Mouse (Mus musculus) MEL (cell line): ENCODE results near the gene Lefty1. TPM values are rescaled to one million over a fixed set of nuclear protein-coding genes. Genes with fewer than 3 reads are reported as not detected.
"Not testable (repeated sequence)": the region's sequence is repeated elsewhere in the genome, so short reads cannot be mapped to it uniquely, and the experiment has no call there.

Source experiments
- DNase-seq: peaks from one replicate; pipeline ENCODE4 v3.0.0; 2011; ENCODE audit warnings: low read depth, low spot score
- H3K27ac ChIP-seq: 2 replicates; pipeline ENCODE4 v1.5.1; 2012; ENCODE audit warnings: low read depth, mild to moderate bottlenecking, control low read depth, low read length, moderate library complexity; ENCODE audit not compliant: control insufficient read depth
- H3K27me3 ChIP-seq, 2 experiments: fragments of 150-350 bp in 1 of 2; sonication (generic) in 1 of 2; 2 replicates each; pipeline ENCODE4 v1.6.1; 2012; ENCODE audit warnings: low read length in 2 of 2, mild to moderate bottlenecking in 2 of 2, improper control_type of control experiment in 1 of 2, moderate library complexity in 1 of 2; ENCODE audit not compliant: insufficient read depth in 2 of 2, control insufficient read depth in 1 of 2
- H3K36me3 ChIP-seq, 2 experiments: 2 replicates each; pipeline ENCODE4 v1.6.1; 2012 to 2014; ENCODE audit warnings: low read length in 2 of 2, improper control_type of control experiment in 1 of 2, inconsistent platforms in 1 of 2, mild to moderate bottlenecking in 1 of 2; ENCODE audit not compliant: insufficient read depth in 2 of 2, control insufficient read depth in 1 of 2
- H3K4me1 ChIP-seq, 2 experiments: fragments of 150-350 bp in 1 of 2; sonication (generic) in 1 of 2; 2 replicates each; pipeline ENCODE4 v1.6.1; 2012; ENCODE audit warnings: low read length in 2 of 2, improper control_type of control experiment in 1 of 2, mild to moderate bottlenecking in 1 of 2; ENCODE audit not compliant: insufficient read depth in 2 of 2, control insufficient read depth in 1 of 2
- H3K4me3 ChIP-seq, 2 experiments: fragments of 150-350 bp in 1 of 2; sonication (generic) in 1 of 2; 2 replicates each; pipeline ENCODE4 v1.5.1; 2012; ENCODE audit warnings: low read depth in 2 of 2, low read length in 2 of 2, mild to moderate bottlenecking in 2 of 2, moderate library complexity in 2 of 2, control low read depth in 1 of 2, improper control_type of control experiment in 1 of 2; ENCODE audit not compliant: control insufficient read depth in 1 of 2, insufficient read depth in 1 of 2
- H3K79me2 ChIP-seq: 2 replicates; pipeline ENCODE4 v1.6.1; 2012; ENCODE audit warnings: mild to moderate bottlenecking, low read length, moderate library complexity; ENCODE audit not compliant: control insufficient read depth, poor library complexity, insufficient read depth
- H3K9ac ChIP-seq: 2 replicates; pipeline ENCODE4 v1.6.1; 2012; ENCODE audit warnings: low read depth, mild to moderate bottlenecking, control low read depth, low read length, moderate library complexity; ENCODE audit not compliant: control insufficient read depth, poor library complexity, severe bottlenecking
- H3K9me3 ChIP-seq: fragments of 150-350 bp; sonication (generic); replicated peaks from 2 replicates; pipeline ENCODE4 v1.6.1; 2012; ENCODE audit warnings: mild to moderate bottlenecking, low read length, improper control_type of control experiment, moderate library complexity; ENCODE audit not compliant: insufficient read depth
- BHLHE40 ChIP-seq: IDR thresholded peaks from 2 replicates; pipeline ENCODE4 v1.6.1; 2012; ENCODE audit warnings: low read depth, mild to moderate bottlenecking, inconsistent platforms, low read length, improper control_type of control experiment, borderline replicate concordance
- CHD1 ChIP-seq: IDR thresholded peaks from 2 replicates; pipeline ENCODE4 v1.6.1; 2012; ENCODE audit warnings: low read depth, mild to moderate bottlenecking, inconsistent platforms, low read length, improper control_type of control experiment
- CHD2 ChIP-seq: IDR thresholded peaks from 2 replicates; pipeline ENCODE4 v1.6.1; 2011; ENCODE audit warnings: low read length, improper control_type of control experiment
- CTCF ChIP-seq, 3 experiments: IDR thresholded peaks in 2 of 3; conservative IDR thresholded peaks in 1 of 3; 2 replicates each; pipeline ENCODE4 v1.5.1; 2011 to 2012; ENCODE audit warnings: low read length in 3 of 3, low read depth in 2 of 3, mild to moderate bottlenecking in 2 of 3, improper control_type of control experiment in 1 of 3, inconsistent platforms in 1 of 3, mixed read lengths in 1 of 3, moderate library complexity in 1 of 3; ENCODE audit not compliant: control insufficient read depth in 1 of 3, insufficient read depth in 1 of 3, poor library complexity in 1 of 3, severe bottlenecking in 1 of 3
- E2F4 ChIP-seq: IDR thresholded peaks from 2 replicates; pipeline ENCODE4 v1.6.1; 2011; ENCODE audit warnings: low read depth, low read length, improper control_type of control experiment, borderline replicate concordance
- GABPA ChIP-seq: IDR thresholded peaks from 2 replicates; pipeline ENCODE4 v1.6.1; 2012; ENCODE audit warnings: low read depth, mild to moderate bottlenecking, inconsistent platforms, low read length, improper control_type of control experiment, moderate library complexity
- GATA1 ChIP-seq: IDR thresholded peaks from 2 replicates; pipeline ENCODE4 v1.6.1; 2011; ENCODE audit warnings: low read depth, low read length, improper control_type of control experiment
- HCFC1 ChIP-seq: IDR thresholded peaks from 2 replicates; pipeline ENCODE4 v1.6.1; 2012; ENCODE audit warnings: low read depth, mild to moderate bottlenecking, inconsistent platforms, low read length, improper control_type of control experiment, moderate library complexity
- MAFK ChIP-seq: IDR thresholded peaks from 2 replicates; pipeline ENCODE4 v1.6.1; 2011; ENCODE audit warnings: low read depth, mild to moderate bottlenecking, low read length, improper control_type of control experiment, borderline replicate concordance
- MAX ChIP-seq: IDR thresholded peaks from 2 replicates; pipeline ENCODE4 v1.6.1; 2011; ENCODE audit warnings: low read length, improper control_type of control experiment
- MXI1 ChIP-seq: IDR thresholded peaks from 2 replicates; pipeline ENCODE4 v1.6.1; 2011; ENCODE audit warnings: mild to moderate bottlenecking, low read depth, low read length, improper control_type of control experiment
- MYC ChIP-seq: IDR thresholded peaks from 2 replicates; pipeline ENCODE4 v1.6.1; 2011; ENCODE audit warnings: low read depth, mild to moderate bottlenecking, low read length, improper control_type of control experiment, moderate library complexity
- NELFE ChIP-seq: IDR thresholded peaks from 2 replicates; pipeline ENCODE4 v1.6.1; 2011; ENCODE audit warnings: low read depth, low read length, improper control_type of control experiment
- POLR2A ChIP-seq, 2 experiments: IDR thresholded peaks; 2 replicates each; pipeline ENCODE4 v1.6.1; 2011 to 2012; ENCODE audit warnings: low read length in 2 of 2, mild to moderate bottlenecking in 2 of 2, control low read depth in 1 of 2, improper control_type of control experiment in 1 of 2, low read depth in 1 of 2, moderate library complexity in 1 of 2; ENCODE audit not compliant: control insufficient read depth in 1 of 2, insufficient read depth in 1 of 2, poor library complexity in 1 of 2
- POLR2AphosphoS2 ChIP-seq: IDR thresholded peaks from 2 replicates; pipeline ENCODE4 v1.6.1; 2011; ENCODE audit warnings: low read length, improper control_type of control experiment
- POLR2AphosphoS5 ChIP-seq: IDR thresholded peaks from 2 replicates; pipeline ENCODE4 v1.6.1; 2012; ENCODE audit warnings: low read depth, borderline replicate concordance, mild to moderate bottlenecking, inconsistent platforms, low read length, moderate library complexity, mixed read lengths
- RAD21 ChIP-seq: IDR thresholded peaks from 2 replicates; pipeline ENCODE4 v1.6.1; 2011; ENCODE audit warnings: mild to moderate bottlenecking, low read depth, low read length, improper control_type of control experiment
- RCOR1 ChIP-seq: IDR thresholded peaks from 2 replicates; pipeline ENCODE4 v1.6.1; 2012; ENCODE audit warnings: low read depth, mild to moderate bottlenecking, inconsistent platforms, low read length, improper control_type of control experiment
- SIN3A ChIP-seq: IDR thresholded peaks from 2 replicates; pipeline ENCODE4 v1.6.1; 2012; ENCODE audit warnings: low read length, improper control_type of control experiment, inconsistent platforms
- SMC3 ChIP-seq: IDR thresholded peaks from 2 replicates; pipeline ENCODE4 v1.6.1; 2011; ENCODE audit warnings: low read depth, low read length, improper control_type of control experiment
- TBP ChIP-seq: IDR thresholded peaks from 2 replicates; pipeline ENCODE4 v1.8.0; 2011; ENCODE audit warnings: low read depth, low read length, improper control_type of control experiment
- TCF12 ChIP-seq: IDR thresholded peaks from 2 replicates; pipeline ENCODE4 v1.6.1; 2014; ENCODE audit warnings: low read depth, mild to moderate bottlenecking, inconsistent platforms, low read length, improper control_type of control experiment, moderate library complexity
- UBTF ChIP-seq: IDR thresholded peaks from 2 replicates; pipeline ENCODE4 v1.6.1; 2012; ENCODE audit warnings: low read depth, mild to moderate bottlenecking, inconsistent platforms, low read length, improper control_type of control experiment, moderate library complexity, borderline replicate concordance; ENCODE audit not compliant: insufficient read depth
- USF1 ChIP-seq: IDR thresholded peaks from 2 replicates; pipeline ENCODE4 v1.6.1; 2014; ENCODE audit warnings: low read depth, mild to moderate bottlenecking, inconsistent platforms, low read length, improper control_type of control experiment, moderate library complexity
- ZKSCAN1 ChIP-seq: IDR thresholded peaks from 2 replicates; pipeline ENCODE4 v1.6.1; 2012; ENCODE audit warnings: low read depth, mild to moderate bottlenecking, inconsistent platforms, low read length, improper control_type of control experiment, moderate library complexity
- ZNF384 ChIP-seq: IDR thresholded peaks from 2 replicates; pipeline ENCODE4 v1.6.1; 2012; ENCODE audit warnings: low read depth, mild to moderate bottlenecking, inconsistent platforms, low read length, improper control_type of control experiment
- polyA plus RNA-seq, 2 experiments: library from polyadenylated mRNA; stranded (reverse) in 1 of 2; unstranded in 1 of 2; fragments of >175 nt in 1 of 2; fragments of >200 nt in 1 of 2; gene quantifications; 2 replicates each; pipeline versions ENCODE4 v1.2.1 to v1.2.4; 2012; ENCODE audit warnings: low replicate concordance in 2 of 2, low read depth in 1 of 2; ENCODE audit not compliant: insufficient read length in 2 of 2, insufficient read depth in 1 of 2, missing spikeins in 1 of 2
- total RNA-seq: library from RNA; depleted of rRNA; stranded (reverse); fragments of 300-350 nt; gene quantifications from 2 replicates; pipeline ENCODE4 v1.2.3, GENCODE M21; 2012

The Lefty1 gene
- total and polyA plus RNA-seq, 3 experiments, result 5.1 to 6.4 TPM; not detected in 1

- H3K36me3 ChIP-seq, H3K9ac ChIP-seq, H3K27ac ChIP-seq, H3K27me3 ChIP-seq, H3K79me2 ChIP-seq, H3K9me3 ChIP-seq, H3K4me3 ChIP-seq: not testable (repeated sequence)
- H3K4me1 ChIP-seq, result peaks cover 3 to 11% of the 10 kb centered on the region in 2 experiments; a peak in 3 of 4 replicates
- peak; percentile 30 for DNase-seq
- TF ChIP-seq CTCF (IDR thresholded peaks at IDR 0.05 in 2 of 3, conservative IDR thresholded peaks at IDR 0.05 in 1 of 3; ENCODE audit: control insufficient read depth in 1 of 3, insufficient read depth in 1 of 3, low read depth in 2 of 3, low read length in 3 of 3, poor library complexity in 1 of 3, severe bottlenecking in 1 of 3) (peak; percentile 11 to 41 (median 15); a peak in 3 of 6 replicates), ZNF384 (peak; percentile 65)
- TF ChIP-seq, all 39 proteins: peak for 2; not testable (repeated sequence) for 37
Measured at GRCm38 (mm10) chr1:180938781-180939180, 4.0 kb downstream of the Lefty1 start.

DNA sequence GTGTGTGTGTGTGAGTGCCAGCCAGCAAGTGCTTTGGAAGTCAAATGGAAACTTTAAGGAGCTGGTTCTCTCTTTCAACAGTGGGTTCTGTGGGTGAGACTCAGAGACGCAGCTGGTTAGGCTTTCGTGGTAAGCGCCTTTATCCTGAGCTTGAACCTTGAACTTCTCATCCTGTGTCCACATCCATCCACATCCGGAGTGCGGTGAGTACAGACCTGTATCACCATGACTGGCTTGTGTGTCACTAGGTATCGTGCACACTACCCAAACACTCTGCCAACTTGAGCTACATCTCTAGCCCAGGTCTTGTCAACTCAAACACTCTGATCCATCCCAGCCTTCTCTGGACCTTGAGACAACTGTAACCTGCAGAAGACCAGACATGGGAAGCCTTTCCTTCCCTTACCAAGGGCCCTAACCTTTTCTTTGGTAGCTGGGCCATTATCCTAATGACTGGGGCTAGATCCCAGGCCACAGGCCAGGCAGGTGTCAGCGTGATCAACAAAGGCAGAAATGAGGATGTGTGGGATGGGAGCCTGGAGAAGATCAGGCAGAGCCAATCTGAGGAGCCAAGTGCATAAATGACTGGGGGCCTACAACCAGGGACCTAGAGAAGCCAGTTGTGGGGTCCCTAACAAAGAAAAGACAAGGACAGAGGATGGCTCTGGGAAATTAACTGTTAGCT lies 6.1 kb downstream of the Lefty1 start:
- no peak overlapping the region for H3K27ac ChIP-seq
- TF ChIP-seq RAD21 (no peak), SMC3 (no peak), CHD1 (no peak), MYC (no peak), POLR2AphosphoS2 (no peak), ZNF384 (no peak), MAFK (no peak), E2F4 (no peak), UBTF (no peak), TBP (no peak), HCFC1 (no peak), MAX (no peak), GATA1 (no peak)
- TF ChIP-seq, all 39 proteins: peak for 0
- peak; percentile 15 for DNase-seq
- no peaks in the 10 kb centered on the region for H3K9me3 ChIP-seq
- H3K79me2 ChIP-seq, result peaks cover 5% of the 10 kb centered on the region; the same call in 1 of the 2 replicates
- peak overlapping the region; percentile 88; the same call in 1 of the 2 replicates for H3K9ac ChIP-seq
- peaks cover 3 to 19% of the 10 kb centered on the region in 2 experiments for H3K4me1 ChIP-seq
- peaks cover 0 to 7% of the 10 kb centered on the region in 2 experiments; a peak in 2 of 4 replicates for H3K36me3 ChIP-seq
- no peaks in the 10 kb centered on the region for H3K27me3 ChIP-seq
- H3K4me3 ChIP-seq, result peak overlapping the region; percentile 59 to 91; a peak in 3 of 4 replicates

DNA sequence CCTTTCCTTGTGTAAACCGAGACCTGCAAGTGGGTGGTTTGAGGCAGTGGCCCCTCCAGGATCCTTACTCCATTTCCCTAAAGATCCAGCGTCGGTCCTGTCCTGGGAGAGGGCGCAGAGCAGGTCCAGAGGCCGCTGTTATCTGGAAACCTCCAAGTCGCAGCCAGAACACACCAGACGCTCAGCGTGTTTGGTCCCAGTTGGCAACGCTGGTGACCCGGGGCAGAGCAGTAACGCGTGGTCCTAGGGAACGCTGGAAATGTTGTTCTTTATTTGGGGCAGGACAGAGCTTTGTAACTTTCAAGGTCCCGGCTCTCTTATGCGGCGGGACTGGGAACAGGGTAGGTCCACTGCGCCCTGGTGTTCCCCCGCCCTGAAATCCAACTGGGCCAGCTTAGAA lies 6.9 kb downstream of the Lefty1 start:
- peaks cover 0 to 6% of the 10 kb centered on the region in 2 experiments; a peak in 1 of 4 replicates for H3K36me3 ChIP-seq
- peak overlapping the region; percentile 59 to 91 for H3K4me3 ChIP-seq
- no peak for DNase-seq
- peaks cover 5% of the 10 kb centered on the region; the same call in 1 of the 2 replicates for H3K79me2 ChIP-seq
- peak overlapping the region; percentile 88 for H3K9ac ChIP-seq
- no peaks in the 10 kb centered on the region for H3K27me3 ChIP-seq
- no peaks in the 10 kb centered on the region for H3K9me3 ChIP-seq
- peaks cover 3 to 19% of the 10 kb centered on the region in 2 experiments for H3K4me1 ChIP-seq
- peak overlapping the region; percentile 64; the same call in 1 of the 2 replicates for H3K27ac ChIP-seq
- TF ChIP-seq TCF12 (no peak), GATA1 (no peak), CHD2 (no peak), SIN3A (no peak), MXI1 (no peak), CHD1 (no peak), RCOR1 (no peak), GABPA (no peak), NELFE (no peak), MAFK (no peak), BHLHE40 (no peak), MAX (no peak), ZKSCAN1 (no peak), TBP (no peak), POLR2AphosphoS5 (no peak), USF1 (no peak), POLR2A (IDR thresholded peaks at IDR 0.05; ENCODE audit: control insufficient read depth in 1 of 2, insufficient read depth in 1 of 2, low read depth in 1 of 2, low read length in 2 of 2, poor library complexity in 1 of 2) (no peak), MYC (no peak)
